Comparison of ENCODE assay signal across 10 mouse cellular contexts in the genomic region with DNA sequence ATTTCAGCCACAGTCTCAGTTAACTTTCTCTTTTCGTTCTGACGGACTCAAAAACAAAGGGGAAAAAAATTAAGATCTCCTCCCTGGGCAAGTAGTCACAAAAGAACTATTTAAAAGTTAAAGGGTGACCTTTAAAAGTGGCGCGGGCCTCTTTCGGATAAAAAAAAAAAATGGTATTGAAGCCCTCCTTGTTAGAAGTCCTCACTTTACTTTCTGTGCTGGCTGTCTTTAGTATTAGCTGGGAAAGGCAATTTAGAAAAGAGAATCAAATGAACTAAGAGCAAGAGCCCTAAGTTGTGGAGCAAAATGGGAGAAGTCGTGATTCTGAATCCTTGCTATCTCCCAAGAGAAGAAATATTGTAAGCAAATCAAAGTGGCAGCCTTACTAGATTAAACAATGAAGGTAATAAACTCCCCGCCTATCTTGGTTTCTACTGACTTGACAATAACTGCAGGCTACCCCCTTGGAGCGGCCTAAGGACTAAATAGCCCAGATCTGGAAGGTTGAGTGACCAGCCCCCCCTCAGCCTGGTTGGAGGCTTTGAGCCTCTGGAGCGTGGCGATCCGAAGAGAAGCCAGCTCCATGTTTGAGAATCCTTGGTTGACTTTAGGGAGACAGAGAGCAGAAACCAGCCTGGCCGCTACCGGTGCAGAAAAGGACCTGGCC. TPM values are rescaled to one million over a fixed set of nuclear protein-coding genes. Genes with fewer than 3 reads are reported as not detected.
DNase-seq lines count a peak whose midpoint lies in the region; ATAC-seq and TF ChIP-seq lines count a peak whose summit lies in the region.
"Had no signal": no experiment of that assay in that cellular context is flagged by ENCODE, and none has a peak within 500 bp of the region (broad histone marks: within the 10 kb centered on the region; RNA-seq: fewer than 3 reads in every experiment).

No protein-coding gene starts in this region.

- no peak for TF ChIP-seq CTCF in lung, embryonic 14.5 days (IDR thresholded peaks at IDR 0.05; ENCODE audit: low read depth)

- peak overlapping the region; percentile 29 for H3K4me3 ChIP-seq in heart, embryonic 11.5 days (ENCODE audit: low read depth, low read length)
- peak overlapping the region; percentile 43 for H3K4me3 ChIP-seq in lung, embryonic 14.5 days (ENCODE audit: low read depth, low read length)
- peak overlapping the region; percentile 28; the same call in 1 of the 2 replicates for H3K4me3 ChIP-seq in forebrain, embryonic 13.5 days
- H3K4me3 ChIP-seq in midbrain, embryonic 13.5 days (replicated peaks): peak overlapping the region; percentile 22; the same call in 1 of the 2 replicates

- H3K4me2 ChIP-seq in heart, embryonic 11.5 days: peak overlapping the region; percentile 55
- peak overlapping the region; percentile 64 for H3K4me2 ChIP-seq in lung, embryonic 14.5 days
- peak overlapping the region; percentile 51 for H3K4me2 ChIP-seq in forebrain, embryonic 13.5 days
- peak overlapping the region; percentile 41 for H3K4me2 ChIP-seq in midbrain, embryonic 13.5 days (replicated peaks)

- peaks cover 65% of the 10 kb centered on the region for H3K27me3 ChIP-seq in heart, embryonic 11.5 days (ENCODE audit: control insufficient read depth, insufficient read depth, low read length)
- peaks cover 65% of the 10 kb centered on the region for H3K27me3 ChIP-seq in lung, embryonic 14.5 days (ENCODE audit: insufficient read depth, low read length)
- H3K27me3 ChIP-seq in forebrain, embryonic 13.5 days: peaks cover 93% of the 10 kb centered on the region
- H3K27me3 ChIP-seq in midbrain, embryonic 13.5 days: peaks cover 93% of the 10 kb centered on the region

- intact Hi-C loops in heart, postnatal 14 days (cut with DNase I): no loop called here

- H3K36me3 ChIP-seq in heart, embryonic 11.5 days (ENCODE audit: control insufficient read depth, insufficient read depth, low read length): no peaks in the 10 kb centered on the region
- H3K36me3 ChIP-seq in lung, embryonic 14.5 days (ENCODE audit: insufficient read depth): no peaks in the 10 kb centered on the region
- H3K36me3 ChIP-seq in forebrain, embryonic 13.5 days (ENCODE audit: poor library complexity, severe bottlenecking): no peaks in the 10 kb centered on the region
- H3K36me3 ChIP-seq in midbrain, embryonic 13.5 days: no peaks in the 10 kb centered on the region

- no peaks in the 10 kb centered on the region for H3K4me1 ChIP-seq in heart, embryonic 11.5 days (ENCODE audit: control insufficient read depth, insufficient read depth, low read length)
- no peaks in the 10 kb centered on the region for H3K4me1 ChIP-seq in lung, embryonic 14.5 days (ENCODE audit: insufficient read depth)
- H3K4me1 ChIP-seq in forebrain, embryonic 13.5 days: no peaks in the 10 kb centered on the region
- H3K4me1 ChIP-seq in midbrain, embryonic 13.5 days (replicated peaks): peaks cover 13% of the 10 kb centered on the region

- 28% methylated on average over 13 of the region's 13 CpGs for WGBS in heart, embryonic 11.5 days (ENCODE audit: insufficient replicate concordance)
- 20% methylated on average over 13 of the region's 13 CpGs for WGBS in lung, embryonic 14.5 days
- 14% methylated on average over 13 of the region's 13 CpGs for WGBS in forebrain, embryonic 13.5 days
- 13% methylated on average over 13 of the region's 13 CpGs for WGBS in midbrain, embryonic 13.5 days

- no peak for DNase-seq in heart, postnatal 14 days
- peak; percentile 17 for DNase-seq in lung, embryonic 14.5 days
- no peak for DNase-seq in lung, postnatal 4 days
- DNase-seq in frontal cortex, postnatal 36 days (ENCODE audit: low spot score in 2 of 2): no peak
- no peak for DNase-seq in adipocyte (ENCODE audit: low spot score)
- DNase-seq: liver, postnatal 0 days had no signal

- no peak overlapping the region for H3K27ac ChIP-seq in heart, embryonic 11.5 days (ENCODE audit: low read depth, low read length)
- peak overlapping the region; percentile 92 for H3K27ac ChIP-seq in lung, embryonic 14.5 days (ENCODE audit: low read depth)
- H3K27ac ChIP-seq in forebrain, embryonic 13.5 days: peak overlapping the region; percentile 77
- 0 out of 2 replicates have a peak overlapping the region, but pooled peaks have one; percentile 7 for H3K27ac ChIP-seq in midbrain, embryonic 13.5 days

- no peak overlapping the region for H3K9ac ChIP-seq in heart, embryonic 11.5 days (ENCODE audit: low read depth, low read length)
- peak overlapping the region; percentile 82 for H3K9ac ChIP-seq in lung, embryonic 14.5 days
- H3K9ac ChIP-seq in forebrain, embryonic 13.5 days: peak overlapping the region; percentile 56; the same call in 1 of the 2 replicates
- H3K9ac ChIP-seq in midbrain, embryonic 13.5 days (replicated peaks): no peak overlapping the region
- H3K9ac ChIP-seq: liver, postnatal 0 days had no signal

- no peak for ATAC-seq in heart, embryonic 11.5 days (replicated peaks; ENCODE audit: insufficient number of reproducible peaks, low FRiP score, low TSS enrichment)
- 0 out of 2 replicates have a peak, but pooled peaks have one; percentile 16 for ATAC-seq in lung, embryonic 14.5 days (ENCODE audit: insufficient read depth)
- ATAC-seq in forebrain, embryonic 13.5 days: no peak
- ATAC-seq in midbrain, embryonic 13.5 days: 0 out of 2 replicates have a peak, but pooled peaks have one; percentile 20
- ATAC-seq: liver, postnatal 0 days had no signal

- H3K9me3 ChIP-seq in heart, embryonic 11.5 days (replicated peaks; ENCODE audit: control insufficient read depth, low read length): no peaks in the 10 kb centered on the region
- H3K9me3 ChIP-seq in lung, embryonic 14.5 days (ENCODE audit: low read depth, low read length): no peaks in the 10 kb centered on the region
- H3K9me3 ChIP-seq in forebrain, embryonic 13.5 days (replicated peaks): no peaks in the 10 kb centered on the region
- H3K9me3 ChIP-seq in midbrain, embryonic 13.5 days: no peaks in the 10 kb centered on the region

RNA-seq across cellular contexts. Expression of a gene that starts 17.5 kb away (rescaled TPM):
- 0.25 and 1.6 TPM in 2 replicates for polyA plus RNA-seq in heart, embryonic 11.5 days (2014; fragmentation: Nextera tagmentation; extraction: Ambion mirVana)
- total RNA-seq in heart, postnatal 14 days (2021): under 1 TPM in 1 of 2 experiments, not detected in 1; 0.19 TPM
- 94.6 and 95.1 TPM in 2 replicates for polyA plus RNA-seq in lung, embryonic 14.5 days (2014; fragmentation: Nextera tagmentation; extraction: Ambion mirVana)
- 12.4 and 22.6 TPM in 2 replicates for polyA plus RNA-seq in forebrain, embryonic 13.5 days (2015; fragmentation: Nextera tagmentation; extraction: Ambion mirVana)
- 6.2 and 9.2 TPM in 2 replicates for polyA plus RNA-seq in midbrain, embryonic 13.5 days (2015; fragmentation: Nextera tagmentation; extraction: Ambion mirVana)
- polyA plus RNA-seq: liver, postnatal 0 days; spleen, adult 2 months had no signal

Comparison
In these comparisons a context has a peak if more than half of its experiments do, and no peak if none do; other contexts are left out.
1. ATAC-seq: peak in lung, embryonic 14.5 days (single experiment) and midbrain, embryonic 13.5 days (single experiment); none in heart, embryonic 11.5 days (single experiment) and forebrain, embryonic 13.5 days (single experiment).
2. H3K9ac ChIP-seq: peak in lung, embryonic 14.5 days (single experiment) and forebrain, embryonic 13.5 days (single experiment); none in heart, embryonic 11.5 days (single experiment) and midbrain, embryonic 13.5 days (single experiment).
3. Peak in every context shown above with its lines, with median percentiles within 50 percentile points of each other: H3K4me2 ChIP-seq and H3K4me3 ChIP-seq.